Mouse (Mus musculus) Patski (cell line): ENCODE data around the gene Gigyf1. TPM values are rescaled to one million over a fixed set of nuclear protein-coding genes. Genes with fewer than 3 reads are reported as not detected.
A peak's percentile ranks its signal among the peaks of the same experiment; 100 is the strongest.

Experiments
- ATAC-seq: fragments of 100-300 bp; one replicate; pipeline ENCODE4 v1.8.0; 2021
- CTCF ChIA-PET: fragments of 350-600 bp; sonication (Branson Sonifier 250); formaldehyde crosslinking; loops from one replicate; lab custom pipeline; 2022; ENCODE audit warnings: inconsistent platforms; lab: Charles Lee
- POLR2A ChIA-PET: fragments of 350-600 bp; sonication (Branson Sonifier 250); formaldehyde crosslinking; loops from one replicate; lab custom pipeline; 2022; ENCODE audit warnings: antibody characterized with exemption, inconsistent platforms; lab: Charles Lee
- DNase-seq: peaks from one replicate; pipeline ENCODE4 v3.0.0-alpha.2; 2011; ENCODE audit warnings: low read depth, low spot score
- H3K27me3 ChIP-seq: fragments of 371-371 bp; one replicate; pipeline ENCODE4 v1.5.1; 2021
- CTCF ChIP-seq: fragments of 100-300 bp; IDR thresholded peaks from one replicate; pipeline ENCODE4 v1.5.1; 2021
- in situ Hi-C: fragments of 300-500 bp; cut with MboI; formaldehyde crosslinking; loops from 3 replicates; pipeline ENCODE4 v1.11.1; 2018; ENCODE audit warnings: low pct_unique_long_range_greater_than_20kb, mixed read lengths
- polyA plus RNA-seq: library from polyadenylated mRNA; unstranded; gene quantifications from one replicate; pipeline ENCODE4 v1.2.3, GENCODE M21; 2021

Gene Gigyf1
- polyA plus RNA-seq, 1 experiment from 2014 or later, result 55.9 TPM

DNA sequence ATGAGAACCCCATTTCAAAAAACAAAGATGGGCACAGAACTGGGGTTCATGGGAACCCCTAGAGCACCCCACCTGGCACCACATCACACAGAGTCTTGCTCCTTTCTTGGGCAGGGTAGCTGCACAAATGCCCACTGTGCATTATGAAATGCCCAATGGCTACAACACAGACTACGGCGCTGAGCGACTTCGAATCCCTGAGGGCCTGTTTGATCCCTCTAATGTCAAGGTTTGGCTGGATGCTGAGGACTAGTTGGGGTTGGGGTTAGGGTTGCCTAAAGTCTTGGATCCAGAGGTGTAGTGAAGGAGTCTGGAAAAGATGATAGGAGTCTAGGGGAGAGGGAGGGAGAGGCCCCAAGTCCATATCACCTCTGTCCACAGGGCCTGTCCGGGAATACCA is 48.1 kb downstream of the Gigyf1 start:
- POLR2A ChIA-PET, result interaction anchor here (0.6 kb wide), 1 partner anchor 10 kb away, joined by 3 read pairs; no protein-coding TSS in a partner anchor
- DNase-seq, result no peak
- no peak for TF ChIP-seq CTCF
- ATAC-seq, result no peak
- CTCF ChIA-PET, result no interaction called here
- in situ Hi-C loops, result loop anchor here (10.0 to 25.0 kb wide), 2 partner anchors 422 to 754 kb away; partner anchors contain the start of gene Muc3
- H3K27me3 ChIP-seq, result peaks cover 16% of the 10 kb centered on the region

DNA sequence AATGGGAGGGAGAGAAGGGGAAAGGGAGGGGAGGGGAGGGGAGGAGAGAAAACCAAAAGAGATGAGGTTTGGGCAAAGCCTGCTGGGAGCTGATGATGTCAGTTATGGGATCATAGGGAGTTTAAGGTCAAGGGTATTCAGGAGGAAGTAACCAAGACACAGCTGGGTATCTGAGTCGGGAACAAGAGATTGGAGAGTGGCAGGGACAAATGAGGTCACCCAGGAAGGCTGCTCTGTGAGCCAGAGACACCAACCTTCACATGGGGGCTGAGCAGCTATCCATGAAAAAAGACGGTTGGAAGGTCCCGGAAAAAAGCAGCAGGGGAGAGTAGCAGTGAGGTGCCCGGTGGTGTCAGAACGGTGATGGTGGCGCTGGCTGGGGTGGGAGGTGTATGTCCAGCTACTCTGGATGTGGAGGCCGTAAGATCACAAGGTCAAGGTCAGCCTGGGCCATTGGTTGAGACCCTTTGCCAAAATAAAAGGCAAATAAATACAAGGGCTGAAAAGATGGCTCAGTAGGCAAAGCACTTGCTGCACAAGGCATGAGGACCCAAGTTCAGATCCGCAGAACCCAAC is 50.0 kb downstream of the Gigyf1 start:
- TF ChIP-seq CTCF, result no peak
- ChIA-PET POLR2A (interaction anchor here (0.6 kb wide), 1 partner anchor 25 kb away, joined by 4 read pairs; no protein-coding TSS in a partner anchor), CTCF (no interaction called here)
- ATAC-seq (no peak), DNase-seq (no peak)
- in situ Hi-C loops, result loop anchor here (10.0 to 25.0 kb wide), 2 partner anchors 424 to 756 kb away; partner anchors contain the start of gene Muc3
- H3K27me3 ChIP-seq, result peaks cover 7% of the 10 kb centered on the region

DNA sequence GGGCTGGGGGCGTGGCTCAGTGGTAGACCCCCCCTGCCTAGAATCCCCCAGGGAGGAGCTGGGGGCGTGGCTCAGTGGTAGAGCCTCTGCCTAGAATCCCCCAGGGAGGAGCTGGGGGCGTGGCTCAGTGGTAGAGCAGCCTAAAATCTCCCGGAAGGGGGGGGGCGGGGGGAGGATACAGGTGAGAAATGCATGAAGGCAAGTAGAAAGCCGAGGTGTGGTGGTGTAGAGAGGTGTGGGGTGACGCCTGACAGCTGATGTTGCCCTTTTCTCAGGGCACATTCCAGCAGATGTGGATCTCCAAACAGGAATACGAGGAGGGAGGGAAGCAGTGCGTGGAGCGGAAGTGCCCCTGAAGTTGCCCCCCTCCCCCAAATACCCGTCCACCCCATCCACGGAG is 50.7 kb downstream of the Gigyf1 start:
- ChIA-PET POLR2A (interaction anchor here (0.6 kb wide), 1 partner anchor 26 kb away, joined by 4 read pairs; no protein-coding TSS in a partner anchor), CTCF (interaction anchor here (0.5 kb wide), 1 partner anchor 199 kb away, joined by 3 read pairs; no protein-coding TSS in a partner anchor)
- peaks cover 11% of the 10 kb centered on the region for H3K27me3 ChIP-seq
- in situ Hi-C loops, result loop anchor here (10.0 to 25.0 kb wide), 2 partner anchors 424 to 757 kb away; partner anchors contain the start of gene Muc3
- ATAC-seq, result no peak
- DNase-seq, result no peak
- no peak for TF ChIP-seq CTCF

DNA sequence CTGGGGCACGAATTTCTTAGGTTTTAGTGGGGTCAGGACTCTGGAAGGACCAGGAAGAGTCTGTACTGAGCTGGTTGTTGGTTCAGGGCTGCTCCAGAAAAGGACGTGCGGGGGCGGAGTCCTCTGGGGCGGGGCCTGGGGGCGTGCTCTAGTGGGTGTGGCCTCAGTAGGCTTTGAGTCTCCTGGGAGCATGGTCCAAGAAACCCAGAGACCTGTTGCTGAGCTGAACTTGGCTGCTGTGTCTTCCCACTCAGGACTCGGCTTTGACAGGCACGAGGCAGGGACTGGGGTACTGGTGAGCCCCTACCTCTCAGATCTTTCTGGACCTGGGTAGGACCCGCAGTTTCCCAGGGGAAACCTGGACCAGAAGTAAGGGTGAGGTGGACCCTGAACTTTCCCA is 51.3 kb downstream of the Gigyf1 start, which contains the start of gene Tfr2:
Tfr2 (plus strand) TSS at position 176 of the 400 bp plus-strand sequence.
- no peak for TF ChIP-seq CTCF
- ATAC-seq (peak; percentile 23), DNase-seq (no peak)
- H3K27me3 ChIP-seq, result peaks cover 17% of the 10 kb centered on the region
- in situ Hi-C loops, result loop anchor here (10.0 to 25.0 kb wide), 2 partner anchors 425 to 757 kb away; partner anchors contain the start of gene Muc3
- ChIA-PET POLR2A (no interaction called here), CTCF (interaction anchor here (0.5 kb wide), 1 partner anchor 198 kb away, joined by 3 read pairs; no protein-coding TSS in a partner anchor)

DNA sequence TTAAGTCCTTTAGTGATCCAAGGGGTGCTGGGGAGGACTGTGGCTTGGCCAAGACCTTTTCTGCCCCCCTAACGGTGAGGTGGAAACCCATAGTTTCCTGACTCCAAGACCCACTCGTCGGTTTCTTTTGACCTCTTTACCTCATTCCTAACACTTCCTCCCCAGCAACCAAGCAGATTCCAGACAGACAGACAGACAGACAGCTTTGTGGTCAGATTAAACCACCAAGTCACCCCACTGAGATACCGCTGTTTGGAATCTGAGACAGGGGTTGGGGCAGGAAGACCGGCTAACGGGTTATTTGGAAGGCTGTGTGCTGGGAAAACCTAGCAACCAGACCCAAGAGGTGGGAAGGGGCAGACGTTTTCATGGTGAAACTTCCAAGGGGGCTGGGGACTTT is 51.8 kb downstream of the Gigyf1 start:
- in situ Hi-C loops, result loop anchor here (25.0 kb wide), 1 partner anchor 758 kb away; no protein-coding TSS in a partner anchor
- DNase-seq (no peak), ATAC-seq (no peak)
- peaks cover 18% of the 10 kb centered on the region for H3K27me3 ChIP-seq
- ChIA-PET CTCF (no interaction called here), POLR2A (no interaction called here)
- TF ChIP-seq CTCF, result no peak

DNA sequence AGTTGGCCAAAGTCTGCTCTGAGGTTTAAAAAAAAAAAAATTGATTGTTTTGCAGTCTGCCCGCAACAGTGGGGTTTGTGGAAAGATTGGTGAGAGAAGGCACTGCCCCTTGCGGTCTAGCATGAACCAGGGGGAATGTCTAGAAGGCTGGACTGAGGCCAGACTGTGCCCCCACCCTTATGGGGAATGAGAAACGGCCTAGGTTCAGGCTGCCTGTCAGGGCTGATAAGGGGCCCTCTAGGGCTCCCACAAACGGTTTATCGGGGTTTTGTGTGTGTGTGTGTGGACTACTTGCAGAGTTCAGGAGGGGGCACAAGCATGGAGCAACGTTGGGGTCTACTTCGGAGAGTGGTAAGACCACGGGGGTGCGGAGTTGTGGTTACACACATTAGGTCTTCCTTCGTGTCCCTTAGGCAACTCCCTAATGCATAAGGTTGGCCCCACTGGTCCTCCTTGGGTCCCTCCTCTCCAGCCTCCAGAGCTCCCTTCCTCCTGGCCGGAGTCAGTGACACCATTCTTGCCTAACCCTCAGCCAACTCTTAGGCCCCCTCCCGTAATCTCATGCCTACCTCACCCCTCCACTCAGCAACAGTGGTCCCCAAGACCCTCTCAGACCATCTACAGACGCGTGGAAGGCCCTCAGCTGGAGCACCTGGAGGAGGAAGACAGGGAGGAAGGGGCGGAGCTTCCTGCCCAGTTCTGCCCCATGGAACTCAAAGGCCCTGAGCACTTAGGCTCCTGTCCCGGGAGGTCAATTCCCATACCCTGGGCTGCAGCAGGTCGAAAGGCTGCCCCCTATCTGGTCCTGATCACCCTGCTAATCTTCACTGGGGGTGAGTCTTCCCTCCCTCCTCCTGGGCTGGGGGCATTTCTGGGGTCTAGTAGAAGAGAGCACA is 52.6 kb downstream of the Gigyf1 start:
- ATAC-seq (no peak), DNase-seq (no peak)
- POLR2A ChIA-PET, result no interaction called here
- H3K27me3 ChIP-seq, result peaks cover 18% of the 10 kb centered on the region
- no peak for TF ChIP-seq CTCF
- CTCF ChIA-PET, result no interaction called here
- in situ Hi-C loops, result loop anchor here (25.0 kb wide), 1 partner anchor 759 kb away; no protein-coding TSS in a partner anchor

DNA sequence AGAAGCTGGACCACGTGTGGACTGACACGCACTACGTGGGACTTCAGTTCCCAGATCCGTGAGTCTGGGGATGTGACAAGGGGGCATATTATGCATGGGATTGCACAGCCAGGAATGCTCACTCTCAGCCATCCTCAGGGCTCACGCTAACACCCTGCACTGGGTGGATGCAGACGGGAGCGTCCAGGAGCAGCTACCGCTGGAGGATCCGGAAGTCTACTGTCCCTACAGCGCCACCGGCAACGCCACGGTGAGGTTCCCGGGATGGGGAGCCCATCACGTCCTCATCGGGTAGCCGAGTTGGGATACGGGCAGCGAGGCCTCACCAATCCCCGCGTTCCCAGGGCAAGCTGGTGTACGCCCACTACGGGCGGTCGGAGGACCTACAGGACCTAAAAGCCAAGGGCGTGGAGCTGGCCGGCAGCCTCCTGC is 56.1 kb downstream of the Gigyf1 start:
- no peak for TF ChIP-seq CTCF
- peaks cover 10% of the 10 kb centered on the region for H3K27me3 ChIP-seq
- CTCF ChIA-PET, result interaction anchor here (1.0 kb wide), 1 partner anchor 14 kb away, joined by 3 read pairs; no protein-coding TSS in a partner anchor
- ATAC-seq (no peak), DNase-seq (no peak)
- in situ Hi-C loops, result loop anchor here (25.0 kb wide), 1 partner anchor 762 kb away; no protein-coding TSS in a partner anchor
- POLR2A ChIA-PET, result no interaction called here

Other genes with a start within 250 kb of the Gigyf1 start
- 1.8 TPM for gene Ache, start 231.0 kb upstream of the Gigyf1 start, polyA plus RNA-seq
- 13.0 TPM for gene Ufsp1, start 223.9 kb upstream of the Gigyf1 start, polyA plus RNA-seq
- gene Srrt, start 210.9 kb upstream of the Gigyf1 start, polyA plus RNA-seq, result 268 TPM
- gene Trip6, start 204.1 kb upstream of the Gigyf1 start, polyA plus RNA-seq, result 155 TPM
- 27.5 TPM for gene Slc12a9, start 185.0 kb upstream of the Gigyf1 start, polyA plus RNA-seq
- gene Ephb4, start 168.4 kb upstream of the Gigyf1 start, polyA plus RNA-seq, result 109 TPM
- 7.9 TPM for gene Zan, start 41.5 kb upstream of the Gigyf1 start, polyA plus RNA-seq
- 43.2 TPM for gene Pop7, start 16.0 kb upstream of the Gigyf1 start, polyA plus RNA-seq
- gene Epo, start 14.7 kb downstream of the Gigyf1 start, polyA plus RNA-seq, result not detected
- gene Gnb2, start 15.0 kb downstream of the Gigyf1 start, polyA plus RNA-seq, result 963 TPM
- gene Actl6b, start 35.0 kb downstream of the Gigyf1 start, polyA plus RNA-seq, result not detected
- gene Tfr2, start 51.3 kb downstream of the Gigyf1 start, polyA plus RNA-seq, result not detected
- gene Mospd3, start 82.5 kb downstream of the Gigyf1 start, polyA plus RNA-seq, result 65.4 TPM
- gene Pcolce, start 95.2 kb downstream of the Gigyf1 start, polyA plus RNA-seq, result 990 TPM
- 2.5 TPM for gene Fbxo24, start 110.5 kb downstream of the Gigyf1 start, polyA plus RNA-seq
- gene Lrch4, start 110.6 kb downstream of the Gigyf1 start, polyA plus RNA-seq, result 31.0 TPM
- 17.5 TPM for gene Gm20605, start 110.6 kb downstream of the Gigyf1 start, polyA plus RNA-seq
- 5.2 TPM for gene Sap25, start 122.8 kb downstream of the Gigyf1 start, polyA plus RNA-seq
- 0.09 TPM for gene Irs3, start 127.2 kb downstream of the Gigyf1 start, polyA plus RNA-seq
- gene Agfg2, start 166.2 kb downstream of the Gigyf1 start, polyA plus RNA-seq, result 33.1 TPM
- gene Nyap1, start 223.1 kb downstream of the Gigyf1 start, polyA plus RNA-seq, result 13.4 TPM
- 154 TPM for gene Tsc22d4, start 227.2 kb downstream of the Gigyf1 start, polyA plus RNA-seq